Mouse (Mus musculus) cerebellum, adult 2 months (tissue): Measurements from ENCODE around the gene Espn. TPM values are rescaled to one million over a fixed set of nuclear protein-coding genes. Genes with fewer than 3 reads are reported as not detected.
A peak's percentile ranks its signal among the peaks of the same experiment; 100 is the strongest.

ENCODE experiments used
- DNase-seq, 2 experiments: peaks; one replicate each; pipeline ENCODE4 v3.0.0; 2021
- H3K27ac ChIP-seq: fragments of 200-500 bp; 2 replicates; pipeline ENCODE4 v1.5.1; 2012; ENCODE audit warnings: low read length, control low read depth, inconsistent platforms; ENCODE audit not compliant: insufficient read depth
- H3K27me3 ChIP-seq: fragments of 200-500 bp; 2 replicates; pipeline ENCODE4 v1.6.1; 2012; ENCODE audit warnings: inconsistent platforms, mild to moderate bottlenecking, low read length, moderate library complexity; ENCODE audit not compliant: control insufficient read depth, insufficient read depth
- H3K4me1 ChIP-seq: fragments of 200-500 bp; 2 replicates; pipeline ENCODE4 v1.6.1; 2011; ENCODE audit warnings: low read length; ENCODE audit not compliant: control insufficient read depth, insufficient read depth
- H3K4me3 ChIP-seq: fragments of 200-500 bp; replicated peaks from 2 replicates; pipeline ENCODE3; 2011; ENCODE audit warnings: mild to moderate bottlenecking, low read depth, low read length, control low read depth; ENCODE audit not compliant: insufficient read depth
- CTCF ChIP-seq: fragments of 200-500 bp; IDR thresholded peaks from 2 replicates; pipeline ENCODE4 v1.5.1; 2011; ENCODE audit warnings: low read depth, mild to moderate bottlenecking, control low read depth, low read length, moderate library complexity, borderline replicate concordance; ENCODE audit not compliant: insufficient read depth
- POLR2A ChIP-seq: fragments of 200-500 bp; IDR thresholded peaks from 2 replicates; pipeline ENCODE4 v1.6.1; 2011; ENCODE audit warnings: low read length, control low read depth, borderline replicate concordance; ENCODE audit not compliant: insufficient read depth
- WGBS: fragments of 180-500 bp; shearing (Covaris S2); methylation state at CpG from one replicate; pipeline ENCODE4 v1.1.7; 2018; 5-methylcytosine and 5-hydroxymethylcytosine counted together
- polyA plus RNA-seq: library from polyadenylated mRNA; depleted of rRNA; stranded (reverse); fragments of >200 nt; gene quantifications from 2 replicates; pipeline ENCODE4 v1.2.3, GENCODE M21; 2012; rRNA removed

Gene Espn
- 7.1 and 8.3 TPM in 2 replicates for polyA plus RNA-seq

DNA sequence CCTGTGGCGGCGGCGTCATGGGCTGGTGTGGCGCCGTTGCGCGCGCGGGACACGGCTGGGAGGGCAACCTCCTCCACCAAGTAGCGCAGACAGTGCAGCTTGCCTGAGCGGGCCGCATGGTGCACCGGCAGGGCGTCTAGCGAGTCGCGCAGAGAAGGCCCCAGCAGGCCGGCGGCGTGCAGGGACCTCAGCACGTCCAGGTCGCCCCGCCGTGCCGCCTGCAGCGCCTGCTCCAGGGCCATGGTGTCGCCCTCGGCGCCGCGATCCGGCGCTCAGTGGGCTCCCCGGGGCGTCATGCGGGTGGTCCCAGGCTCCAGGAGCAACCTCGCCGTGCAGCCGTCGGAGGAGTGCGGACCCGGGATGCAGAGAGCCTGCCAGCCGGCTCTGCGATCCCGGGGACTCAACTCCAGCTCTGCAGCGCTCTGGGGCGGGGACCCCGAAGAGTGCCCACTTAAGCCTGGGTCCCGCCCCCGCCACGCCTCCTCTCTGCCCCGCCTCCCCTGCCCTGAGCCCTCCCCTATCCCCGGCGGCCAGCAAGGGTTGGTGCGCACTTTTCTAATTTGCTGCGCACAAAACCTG is at the start of gene Espn:
TSS of gene Espn (minus strand) at position 406 of the 579 bp plus-strand sequence.
- H3K27me3 ChIP-seq: peaks cover 3% of the 10 kb centered on the region; the same call in 1 of the 2 replicates
- no peak within 1 kb of the TSS for H3K27ac ChIP-seq
- WGBS: 4% methylated on average over 57 of the region's 57 CpGs
- DNase-seq: no peak
- no peak for TF ChIP-seq CTCF
- no peak for TF ChIP-seq POLR2A
- no peaks in the 10 kb centered on the region for H3K4me1 ChIP-seq
- no peak within 1 kb of the TSS for H3K4me3 ChIP-seq

DNA sequence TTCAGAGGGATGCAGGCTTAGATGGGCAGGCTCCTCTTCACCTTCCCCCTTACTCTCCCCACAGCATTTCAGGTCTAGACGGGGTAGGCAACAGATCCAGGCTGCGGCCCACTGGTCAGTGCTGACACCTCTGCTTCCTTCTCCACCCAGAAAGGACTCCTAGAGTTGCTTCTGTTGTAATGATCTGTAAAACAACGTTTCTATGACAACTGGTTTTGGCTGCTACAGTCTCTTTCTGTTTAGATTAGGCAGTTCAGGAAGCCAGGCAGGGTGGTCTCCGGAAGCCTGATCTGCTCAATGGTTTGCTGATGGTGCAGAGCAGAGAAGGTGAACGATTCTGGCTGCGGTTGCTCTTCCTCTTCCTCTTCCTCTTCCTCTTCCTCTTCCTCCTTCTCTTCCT is 49.3 kb upstream of the Espn start:
- DNase-seq: no peak
- peaks cover 46% of the 10 kb centered on the region for H3K4me1 ChIP-seq
- WGBS: 59% methylated on average over 6 of the region's 6 CpGs
- no peak overlapping the region for H3K27ac ChIP-seq
- no peak overlapping the region for H3K4me3 ChIP-seq
- no peaks in the 10 kb centered on the region for H3K27me3 ChIP-seq
- TF ChIP-seq POLR2A (no peak), CTCF (no peak)

DNA sequence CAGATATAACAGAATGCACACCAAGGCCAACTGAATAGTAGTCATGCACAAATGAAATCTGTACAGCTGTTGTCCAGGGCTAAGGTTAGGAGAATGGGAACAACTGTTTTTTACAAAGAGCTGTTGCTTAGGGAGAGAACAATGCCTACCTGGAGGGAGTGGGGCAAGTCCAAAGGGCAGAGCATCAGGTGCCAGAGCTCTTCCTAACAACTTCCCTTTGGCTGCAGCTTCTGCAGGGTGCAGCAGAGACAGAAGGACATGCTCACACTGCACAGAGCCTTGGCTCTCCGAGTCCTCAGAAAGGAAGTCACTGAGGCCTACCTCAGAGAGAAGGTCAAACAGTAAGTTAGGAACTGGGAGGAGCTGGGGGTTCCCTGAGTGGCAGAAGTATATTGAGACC is 47.4 kb upstream of the Espn start:
- no peak overlapping the region for H3K27ac ChIP-seq
- TF ChIP-seq CTCF: no peak
- TF ChIP-seq POLR2A: no peak
- H3K4me1 ChIP-seq: peaks cover 37% of the 10 kb centered on the region
- DNase-seq: no peak
- 63% methylated on average over 1 of the region's 1 CpGs for WGBS
- H3K4me3 ChIP-seq: no peak overlapping the region
- no peaks in the 10 kb centered on the region for H3K27me3 ChIP-seq

DNA sequence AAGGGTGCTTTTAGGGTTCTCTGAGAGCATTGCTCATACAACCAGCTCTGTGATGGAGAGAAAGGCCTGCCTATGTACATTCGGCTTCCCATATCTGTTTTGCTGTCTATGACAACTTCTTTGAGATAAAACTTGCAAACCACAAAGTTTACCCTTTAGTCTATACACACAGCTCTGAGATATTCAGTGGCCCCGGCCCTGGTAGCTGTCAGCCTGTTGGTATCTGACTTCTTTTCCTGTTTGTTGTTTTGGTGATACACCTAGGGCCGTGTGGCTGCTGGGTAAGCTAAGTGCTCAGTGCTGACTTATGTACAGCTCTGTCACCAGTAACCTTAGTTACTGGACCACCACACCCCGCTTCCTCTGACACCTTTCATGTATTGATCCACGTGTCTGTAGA is 45.4 kb upstream of the Espn start:
- no peak overlapping the region for H3K4me3 ChIP-seq
- H3K4me1 ChIP-seq: peaks cover 32% of the 10 kb centered on the region
- DNase-seq: no peak
- TF ChIP-seq CTCF (no peak), POLR2A (no peak)
- H3K27me3 ChIP-seq: no peaks in the 10 kb centered on the region
- WGBS: 84% methylated on average over 5 of the region's 5 CpGs
- no peak overlapping the region for H3K27ac ChIP-seq

DNA sequence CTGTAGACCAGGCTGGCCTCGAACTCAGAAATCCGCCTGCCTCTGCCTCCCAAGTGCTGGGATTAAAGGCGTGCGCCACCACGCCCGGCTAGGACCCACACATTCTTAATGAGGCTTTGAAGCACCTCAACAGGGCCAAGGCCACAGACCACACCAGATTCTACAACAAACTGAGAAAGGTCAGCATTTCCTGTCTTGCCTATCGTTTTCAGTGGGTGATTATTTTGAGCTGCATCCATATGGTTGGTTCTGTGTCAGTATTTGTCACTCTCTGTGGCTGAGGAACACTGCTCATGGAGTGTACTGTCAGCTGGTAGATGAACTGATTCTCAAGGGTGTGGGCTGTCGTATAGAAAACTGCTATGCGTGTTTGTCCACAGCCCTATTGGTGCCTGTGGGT is 44.1 kb upstream of the Espn start:
- TF ChIP-seq CTCF (no peak), POLR2A (no peak)
- Histone ChIP-seq H3K4me3 (no peak overlapping the region), H3K27ac (no peak overlapping the region), H3K4me1 (peaks cover 24% of the 10 kb centered on the region), H3K27me3 (no peaks in the 10 kb centered on the region)
- DNase-seq: no peak
- 77% methylated on average over 9 of the region's 9 CpGs for WGBS

DNA sequence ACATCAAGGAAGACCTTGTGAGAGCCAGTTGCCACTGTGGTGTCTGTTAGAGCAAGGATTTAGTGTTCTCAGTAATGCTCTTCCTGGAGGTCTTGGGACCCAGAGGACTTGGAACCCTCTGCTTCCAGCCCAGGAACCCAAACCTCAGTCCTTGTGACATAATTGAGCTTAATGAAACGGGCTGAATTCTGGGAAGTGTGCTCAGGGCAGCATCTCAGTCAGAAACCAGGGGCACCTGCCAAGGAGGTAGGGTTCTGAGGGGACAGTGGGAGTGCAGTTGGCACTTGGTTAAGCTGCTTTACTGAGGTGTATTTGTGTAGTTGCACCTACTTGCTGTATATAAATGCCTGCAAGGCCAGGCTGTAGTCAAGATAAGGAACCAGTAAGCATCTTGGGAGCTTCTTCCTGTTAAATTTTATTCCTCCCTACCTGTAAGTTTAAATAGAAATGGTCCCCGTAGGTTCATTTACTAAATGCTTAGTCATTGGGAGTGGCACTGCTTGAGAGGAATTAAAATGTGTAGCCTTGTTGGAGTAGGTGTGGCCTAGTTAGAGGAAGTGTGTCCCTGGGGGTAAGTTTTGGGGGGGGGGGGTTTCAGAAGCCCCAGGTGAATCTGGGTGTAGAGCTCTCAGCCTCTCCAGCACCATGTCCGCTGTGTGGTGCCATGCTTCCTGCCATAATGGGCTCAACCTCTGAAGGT is 42.5 kb upstream of the Espn start:
- 66% methylated on average over 3 of the region's 3 CpGs for WGBS
- no peak for TF ChIP-seq POLR2A
- no peak for TF ChIP-seq CTCF
- H3K27ac ChIP-seq: no peak overlapping the region
- H3K4me1 ChIP-seq: peaks cover 28% of the 10 kb centered on the region
- no peaks in the 10 kb centered on the region for H3K27me3 ChIP-seq
- DNase-seq: peak; percentile 54 to 73
- H3K4me3 ChIP-seq: no peak overlapping the region

DNA sequence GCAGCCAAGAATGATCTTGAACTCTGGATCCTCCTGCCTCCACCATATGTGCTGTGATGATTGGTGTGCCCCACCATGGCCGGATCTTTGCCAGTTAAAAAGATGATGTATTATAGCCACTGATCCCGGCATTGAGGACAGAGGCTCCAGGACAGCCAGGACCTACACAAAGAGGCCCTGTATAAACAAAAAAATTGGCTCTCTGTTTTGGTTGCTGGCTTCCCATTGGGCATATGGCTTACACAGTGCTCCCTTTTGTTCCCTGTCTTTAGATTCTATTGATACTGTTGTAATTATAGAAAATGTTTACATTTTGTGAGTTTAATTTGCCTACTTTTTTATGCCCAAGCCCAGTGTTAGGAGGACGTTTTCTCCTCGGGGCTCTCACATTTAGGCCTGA is 40.4 kb upstream of the Espn start:
- H3K27ac ChIP-seq: peak overlapping the region; percentile 29; the same call in 1 of the 2 replicates
- TF ChIP-seq POLR2A (no peak), CTCF (no peak)
- H3K4me3 ChIP-seq: no peak overlapping the region
- no peaks in the 10 kb centered on the region for H3K27me3 ChIP-seq
- H3K4me1 ChIP-seq: peaks cover 31% of the 10 kb centered on the region
- no peak for DNase-seq
- 36% methylated on average over 4 of the region's 4 CpGs for WGBS

DNA sequence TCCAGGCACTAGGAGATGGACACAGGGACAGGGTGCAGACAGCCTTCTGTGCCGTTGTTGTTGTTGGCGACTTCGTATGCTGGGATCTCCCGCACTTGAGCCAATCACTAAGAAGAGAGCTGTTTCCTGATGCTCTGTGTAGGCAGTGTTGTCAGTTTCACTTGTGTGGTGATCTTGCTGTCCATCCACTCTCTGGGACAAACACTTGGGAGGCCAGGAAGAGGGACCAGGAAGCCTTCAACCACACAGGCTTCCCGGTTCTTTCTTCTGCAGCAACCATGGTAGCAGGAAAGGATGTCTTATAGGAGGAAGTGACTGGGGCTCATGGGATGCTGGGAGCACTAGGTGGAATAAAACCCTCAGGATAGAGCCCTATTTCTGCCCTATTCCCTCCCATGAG is 38.5 kb upstream of the Espn start:
- Histone ChIP-seq H3K27ac (peak overlapping the region; percentile 35; the same call in 1 of the 2 replicates), H3K4me3 (no peak overlapping the region), H3K27me3 (no peaks in the 10 kb centered on the region), H3K4me1 (peaks cover 36% of the 10 kb centered on the region)
- 68% methylated on average over 5 of the region's 5 CpGs for WGBS
- no peak for DNase-seq
- TF ChIP-seq CTCF (no peak), POLR2A (no peak)
